Mouse (Mus musculus): ENCODE results near the gene Trim61. TPM values are rescaled to one million over a fixed set of nuclear protein-coding genes. Genes with fewer than 3 reads are reported as not detected.

The Trim61 gene
- total and polyA plus RNA-seq, 2 experiments from 2014 or later = not detected

DNA sequence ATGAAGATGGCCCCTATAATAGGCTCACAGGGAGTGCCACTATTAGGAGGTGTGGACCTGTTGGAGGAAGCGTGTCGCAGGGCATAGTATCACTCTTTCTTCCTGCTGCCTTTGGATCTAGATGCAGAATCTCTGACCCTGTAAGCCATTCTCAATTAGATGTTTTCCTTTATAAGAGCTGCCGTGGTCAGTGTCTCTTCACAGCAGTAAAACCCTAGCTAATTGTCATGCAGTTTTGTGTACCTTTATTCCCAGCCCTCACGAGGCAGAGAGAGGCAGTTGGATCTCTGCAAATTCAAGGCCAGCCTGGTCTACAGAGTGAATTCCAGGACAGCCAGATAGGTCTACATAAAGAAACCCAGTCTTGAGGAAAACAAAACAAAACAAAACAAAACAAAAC is 43.9 kb upstream of the Trim61 start:
- no peak overlapping the region for H3K4me3 ChIP-seq (ENCODE audit: low read depth, low read length)
- H3K9ac ChIP-seq (replicated peaks; ENCODE audit: low read depth, low read length) = no peak overlapping the region
- no peaks in the 10 kb centered on the region for H3K4me1 ChIP-seq (ENCODE audit: control insufficient read depth, insufficient read depth)
- DNase-seq (ENCODE audit: low spot score) = no peak
- 80% methylated on average over 4 of the region's 4 CpGs for WGBS
- no peak for ATAC-seq (ENCODE audit: insufficient read depth, low read depth)
- no peak overlapping the region for H3K4me2 ChIP-seq (ENCODE audit: low read depth, low read length)
- no peak for TF ChIP-seq EP300 (IDR thresholded peaks at IDR 0.05; ENCODE audit: low read depth)
- TF ChIP-seq CTCF (IDR thresholded peaks at IDR 0.05; ENCODE audit: low read depth) = no peak
- no peaks in the 10 kb centered on the region for H3K36me3 ChIP-seq (replicated peaks; ENCODE audit: control insufficient read depth, insufficient read depth, low read length)
- no peaks in the 10 kb centered on the region for H3K9me3 ChIP-seq (replicated peaks; ENCODE audit: control insufficient read depth, low read length)
- H3K27ac ChIP-seq (ENCODE audit: low read depth) = no peak overlapping the region
- no peaks in the 10 kb centered on the region for H3K27me3 ChIP-seq (ENCODE audit: control insufficient read depth, insufficient read depth, low read length)

GRCm38 (mm10) chr8:65056722-65057121 is 38.4 kb upstream of the Trim61 start:
- Histone ChIP-seq H3K9ac (replicated peaks; ENCODE audit: low read depth, low read length) (no peak overlapping the region), H3K9me3 (replicated peaks; ENCODE audit: control insufficient read depth, low read length) (no peaks in the 10 kb centered on the region), H3K4me2 (ENCODE audit: low read depth, low read length) (no peak overlapping the region), H3K4me3 (ENCODE audit: low read depth, low read length) (no peak overlapping the region), H3K27ac (ENCODE audit: low read depth) (no peak overlapping the region), H3K4me1 (ENCODE audit: control insufficient read depth, insufficient read depth) (no peaks in the 10 kb centered on the region), H3K27me3 (ENCODE audit: control insufficient read depth, insufficient read depth, low read length) (no peaks in the 10 kb centered on the region), H3K36me3 (replicated peaks; ENCODE audit: control insufficient read depth, insufficient read depth, low read length) (no peaks in the 10 kb centered on the region)
- no peak for ATAC-seq (ENCODE audit: insufficient read depth, low read depth)
- TF ChIP-seq CTCF (IDR thresholded peaks at IDR 0.05; ENCODE audit: low read depth) (no peak), EP300 (IDR thresholded peaks at IDR 0.05; ENCODE audit: low read depth) (no peak)
- no peak for DNase-seq (ENCODE audit: low spot score)
- WGBS = 87% methylated on average over 4 of the region's 4 CpGs

DNA sequence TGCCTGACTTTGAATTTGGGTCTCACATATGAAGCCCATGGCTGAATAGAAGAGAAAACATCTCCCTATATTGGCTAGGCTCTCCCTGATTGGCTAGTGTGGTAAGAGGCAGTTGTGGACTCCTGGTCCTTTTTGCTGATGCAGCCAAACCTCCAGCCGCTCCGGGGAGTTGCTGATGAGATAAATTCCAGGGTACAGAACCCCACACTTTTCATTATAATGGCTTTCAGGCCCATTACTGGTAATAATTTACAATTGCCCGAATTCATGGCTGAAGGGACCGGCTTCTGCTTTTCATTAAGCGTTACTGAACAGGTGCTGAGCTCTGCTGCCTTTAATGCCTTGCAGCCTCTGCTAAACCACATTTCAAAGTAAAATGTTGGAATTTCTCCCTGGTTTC is 35.6 kb upstream of the Trim61 start:
- H3K36me3 ChIP-seq (replicated peaks; ENCODE audit: control insufficient read depth, insufficient read depth, low read length) = no peaks in the 10 kb centered on the region
- no peak overlapping the region for H3K9ac ChIP-seq (replicated peaks; ENCODE audit: low read depth, low read length)
- WGBS = 71% methylated on average over 5 of the region's 5 CpGs
- H3K27ac ChIP-seq (ENCODE audit: low read depth) = no peak overlapping the region
- ATAC-seq (ENCODE audit: insufficient read depth, low read depth) (no peak), DNase-seq (ENCODE audit: low spot score) (no peak)
- no peak for TF ChIP-seq EP300 (IDR thresholded peaks at IDR 0.05; ENCODE audit: low read depth)
- no peak for TF ChIP-seq CTCF (IDR thresholded peaks at IDR 0.05; ENCODE audit: low read depth)
- no peaks in the 10 kb centered on the region for H3K4me1 ChIP-seq (ENCODE audit: control insufficient read depth, insufficient read depth)
- H3K9me3 ChIP-seq (replicated peaks; ENCODE audit: control insufficient read depth, low read length) = no peaks in the 10 kb centered on the region
- H3K27me3 ChIP-seq (ENCODE audit: control insufficient read depth, insufficient read depth, low read length) = no peaks in the 10 kb centered on the region
- no peak overlapping the region for H3K4me3 ChIP-seq (ENCODE audit: low read depth, low read length)
- H3K4me2 ChIP-seq (ENCODE audit: low read depth, low read length) = no peak overlapping the region

DNA sequence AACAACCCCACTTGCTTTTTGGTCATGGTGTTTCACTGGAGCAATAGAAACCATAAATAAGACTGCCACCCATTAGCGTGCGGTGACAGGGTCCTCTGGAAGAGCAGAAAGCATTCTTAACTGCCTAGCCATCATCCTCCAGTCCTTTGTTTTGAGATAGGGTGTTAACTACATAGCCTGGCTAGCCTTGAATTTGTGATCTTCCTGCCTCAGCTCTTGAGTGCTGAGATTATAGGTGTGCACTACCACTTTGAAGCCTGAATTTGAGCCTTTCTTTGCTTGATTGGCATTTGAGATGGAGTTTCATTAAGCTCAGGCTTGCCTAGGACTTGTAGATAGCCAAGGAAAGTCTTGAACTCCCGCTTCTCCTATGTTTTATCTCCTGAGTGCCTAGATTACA is 35.2 kb upstream of the Trim61 start:
- Histone ChIP-seq H3K4me2 (ENCODE audit: low read depth, low read length) (no peak overlapping the region), H3K9me3 (replicated peaks; ENCODE audit: control insufficient read depth, low read length) (no peaks in the 10 kb centered on the region), H3K27me3 (ENCODE audit: control insufficient read depth, insufficient read depth, low read length) (no peaks in the 10 kb centered on the region), H3K36me3 (replicated peaks; ENCODE audit: control insufficient read depth, insufficient read depth, low read length) (no peaks in the 10 kb centered on the region), H3K4me1 (ENCODE audit: control insufficient read depth, insufficient read depth) (no peaks in the 10 kb centered on the region), H3K4me3 (ENCODE audit: low read depth, low read length) (no peak overlapping the region), H3K27ac (ENCODE audit: low read depth) (no peak overlapping the region), H3K9ac (replicated peaks; ENCODE audit: low read depth, low read length) (no peak overlapping the region)
- 81% methylated on average over 3 of the region's 3 CpGs for WGBS
- DNase-seq (ENCODE audit: low spot score) (no peak), ATAC-seq (ENCODE audit: insufficient read depth, low read depth) (no peak)
- TF ChIP-seq EP300 (IDR thresholded peaks at IDR 0.05; ENCODE audit: low read depth) (no peak), CTCF (IDR thresholded peaks at IDR 0.05; ENCODE audit: low read depth) (no peak)

DNA sequence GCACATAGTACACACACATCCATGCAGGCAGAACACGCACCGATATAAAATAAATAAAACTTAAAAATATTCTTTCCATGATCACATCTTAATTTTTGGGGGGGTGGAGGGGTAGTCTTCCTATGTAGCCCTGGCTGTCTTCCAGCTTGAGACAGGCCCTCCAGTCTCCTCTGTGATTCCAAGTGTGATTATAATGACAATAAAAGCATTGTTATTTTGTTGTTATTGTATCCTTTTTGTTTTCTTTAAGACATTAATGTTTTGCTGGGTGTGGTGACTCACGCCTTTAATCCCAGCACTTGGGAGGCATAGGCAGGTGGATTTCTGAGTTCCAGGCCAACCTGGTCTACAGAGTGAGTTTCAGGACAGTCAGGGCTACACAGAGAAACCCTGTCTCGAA is 29.5 kb upstream of the Trim61 start:
- Histone ChIP-seq H3K9me3 (replicated peaks; ENCODE audit: control insufficient read depth, low read length) (no peaks in the 10 kb centered on the region), H3K36me3 (replicated peaks; ENCODE audit: control insufficient read depth, insufficient read depth, low read length) (no peaks in the 10 kb centered on the region), H3K27me3 (ENCODE audit: control insufficient read depth, insufficient read depth, low read length) (no peaks in the 10 kb centered on the region), H3K4me1 (ENCODE audit: control insufficient read depth, insufficient read depth) (no peaks in the 10 kb centered on the region), H3K9ac (replicated peaks; ENCODE audit: low read depth, low read length) (no peak overlapping the region), H3K4me3 (ENCODE audit: low read depth, low read length) (no peak overlapping the region), H3K4me2 (ENCODE audit: low read depth, low read length) (no peak overlapping the region), H3K27ac (ENCODE audit: low read depth) (no peak overlapping the region)
- WGBS = 78% methylated on average over 4 of the region's 4 CpGs
- DNase-seq (ENCODE audit: low spot score) (no peak), ATAC-seq (ENCODE audit: insufficient read depth, low read depth) (no peak)
- no peak for TF ChIP-seq EP300 (IDR thresholded peaks at IDR 0.05; ENCODE audit: low read depth)
- TF ChIP-seq CTCF (IDR thresholded peaks at IDR 0.05; ENCODE audit: low read depth) = no peak

DNA sequence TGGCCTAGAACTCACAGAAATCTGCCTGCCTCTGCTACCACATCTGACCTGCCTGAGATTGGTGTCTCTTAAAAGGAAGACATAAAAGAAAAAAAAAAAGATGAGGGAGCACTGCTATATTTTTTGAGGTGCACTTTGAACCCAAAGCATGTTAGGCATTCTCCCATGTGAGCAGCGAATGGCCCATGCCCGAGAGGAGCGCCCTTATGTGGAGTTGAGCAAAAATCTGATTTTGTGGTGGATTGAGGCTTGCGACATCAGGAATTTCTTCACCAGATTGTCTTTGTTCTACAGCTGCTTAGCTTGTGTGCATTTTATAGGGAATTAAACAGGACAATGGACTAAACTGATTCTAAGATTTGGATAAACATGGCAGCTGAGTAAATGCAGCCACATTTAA is 28.9 kb upstream of the Trim61 start:
- Histone ChIP-seq H3K4me3 (ENCODE audit: low read depth, low read length) (no peak overlapping the region), H3K9me3 (replicated peaks; ENCODE audit: control insufficient read depth, low read length) (no peaks in the 10 kb centered on the region), H3K27me3 (ENCODE audit: control insufficient read depth, insufficient read depth, low read length) (no peaks in the 10 kb centered on the region), H3K36me3 (replicated peaks; ENCODE audit: control insufficient read depth, insufficient read depth, low read length) (no peaks in the 10 kb centered on the region), H3K9ac (replicated peaks; ENCODE audit: low read depth, low read length) (no peak overlapping the region), H3K27ac (ENCODE audit: low read depth) (no peak overlapping the region), H3K4me1 (ENCODE audit: control insufficient read depth, insufficient read depth) (no peaks in the 10 kb centered on the region), H3K4me2 (ENCODE audit: low read depth, low read length) (no peak overlapping the region)
- no peak for TF ChIP-seq EP300 (IDR thresholded peaks at IDR 0.05; ENCODE audit: low read depth)
- no peak for TF ChIP-seq CTCF (IDR thresholded peaks at IDR 0.05; ENCODE audit: low read depth)
- no peak for ATAC-seq (ENCODE audit: insufficient read depth, low read depth)
- 91% methylated on average over 4 of the region's 4 CpGs for WGBS
- no peak for DNase-seq (ENCODE audit: low spot score)

All from heart, postnatal 0 days (tissue).